Mouse (Mus musculus): ENCODE data around the gene Nelfb. TPM values are rescaled to one million over a fixed set of nuclear protein-coding genes. Genes with fewer than 3 reads are reported as not detected.

Gene Nelfb
- total RNA-seq, 4 experiments from 2014 or later, result 20.8 to 28.3 (median 22.6) TPM

DNA sequence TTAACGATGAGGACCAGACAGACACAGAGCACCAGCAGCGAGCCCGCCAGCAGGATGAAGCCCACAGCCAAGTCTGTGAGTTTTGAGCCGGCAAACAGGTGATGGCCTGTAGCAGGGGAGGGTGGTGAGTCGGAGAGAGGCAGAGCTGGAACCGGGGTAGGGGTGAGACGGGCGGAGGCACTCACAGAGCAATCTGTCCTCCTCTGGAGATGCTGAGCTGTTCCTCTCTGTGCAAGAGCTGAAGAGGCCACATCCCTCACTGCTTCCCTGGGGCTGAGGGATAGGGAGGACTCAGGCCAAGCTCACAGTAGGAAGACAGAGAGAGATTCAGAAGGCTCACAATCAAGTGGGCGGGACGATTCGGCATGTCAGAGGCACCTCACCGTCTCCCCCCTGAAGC is 19.7 kb upstream of the Nelfb start:
- no peak for DNase-seq (ENCODE audit: low spot score in 2 of 2)

GRCm38 (mm10) chr2:25230581-25230980 is 19.3 kb upstream of the Nelfb start:
- DNase-seq (ENCODE audit: low spot score in 2 of 2), result no peak

- no peak for DNase-seq (ENCODE audit: low spot score in 2 of 2)
These were observed 18.3 kb upstream of the Nelfb start for GRCm38 (mm10) chr2:25229582-25229981.

- peak in 1 of 2 experiments; percentile 21 for DNase-seq (ENCODE audit: low spot score in 2 of 2)
These were observed 17.8 kb upstream of the Nelfb start for GRCm38 (mm10) chr2:25228995-25229530.

- DNase-seq (ENCODE audit: low spot score in 2 of 2), result peak; percentile 80 to 87
These were observed 17.2 kb upstream of the Nelfb start for GRCm38 (mm10) chr2:25228431-25228889.

DNA sequence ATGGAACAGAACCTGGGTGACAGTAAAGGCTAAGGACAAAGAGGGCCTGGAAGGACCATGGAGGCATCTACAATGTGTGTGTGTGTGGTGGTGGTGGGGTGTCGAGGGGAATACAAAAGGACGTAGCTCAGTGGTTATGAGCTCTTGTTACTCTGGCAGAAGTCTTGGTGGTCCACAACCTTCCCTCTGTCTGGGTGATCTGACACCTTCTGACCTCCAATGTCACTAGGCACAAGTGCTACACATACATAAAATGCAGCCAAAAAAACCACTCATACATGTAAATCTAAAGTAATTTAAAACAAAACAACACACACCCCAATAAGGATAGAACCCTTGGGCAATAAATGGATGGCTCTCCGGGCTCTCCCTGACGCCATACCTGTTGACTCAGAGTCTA is 16.1 kb upstream of the Nelfb start:
- DNase-seq (ENCODE audit: low spot score in 2 of 2), result no peak

DNA sequence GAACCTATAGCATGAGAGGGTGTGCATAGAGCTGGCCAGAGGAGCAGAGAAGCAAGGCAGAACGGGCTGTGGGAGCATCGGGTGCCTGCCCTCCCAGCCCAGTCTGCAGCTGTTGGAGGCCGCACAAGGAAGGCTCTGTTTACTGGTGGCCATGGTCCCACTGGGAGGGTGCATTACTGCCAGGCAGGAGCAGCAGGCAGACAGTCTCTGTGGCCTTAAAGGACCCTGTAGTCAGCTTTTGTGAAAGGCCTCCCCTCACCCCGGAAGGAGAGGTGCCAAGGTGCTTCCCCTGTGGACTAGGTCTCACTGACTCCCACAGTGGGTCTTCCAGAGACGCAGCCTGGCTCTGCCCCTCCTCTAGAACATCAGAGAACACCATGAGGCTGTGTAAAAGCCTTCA is 15.6 kb upstream of the Nelfb start:
- peak; percentile 45 to 62 for DNase-seq (ENCODE audit: low spot score in 2 of 2)

DNA sequence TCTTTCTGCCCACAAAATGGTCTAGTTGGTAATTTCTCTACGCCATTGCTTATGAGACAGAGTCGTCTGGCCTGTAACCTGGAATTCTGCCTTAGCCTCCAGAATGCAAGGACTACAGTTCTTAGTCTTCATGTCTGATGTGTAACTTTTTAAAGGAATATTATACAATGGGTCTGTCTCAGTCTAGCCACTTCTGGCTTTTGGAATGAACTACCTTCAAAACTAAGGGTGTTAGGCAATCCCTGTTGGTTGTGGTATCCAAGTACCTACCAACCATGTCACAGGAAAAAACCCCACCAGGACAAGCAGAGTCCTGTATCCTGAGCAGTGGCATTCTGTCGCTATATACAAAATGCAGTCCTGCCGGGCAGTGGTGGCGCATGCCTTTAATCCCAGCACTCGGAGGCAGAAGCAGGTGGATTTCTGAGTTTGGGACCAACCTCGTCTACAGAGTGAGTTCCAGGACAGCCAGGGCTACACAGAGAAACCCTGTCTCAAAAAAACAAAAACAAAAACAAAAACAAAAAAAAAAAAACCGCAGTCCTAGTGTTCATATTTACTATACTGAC is 14.6 kb upstream of the Nelfb start:
- no peak for DNase-seq (ENCODE audit: low spot score in 2 of 2)

- peak; percentile 99 for DNase-seq (ENCODE audit: low spot score in 2 of 2)
These were observed 13.8 kb upstream of the Nelfb start for GRCm38 (mm10) chr2:25224766-25225752.

- DNase-seq (ENCODE audit: low spot score in 2 of 2), result no peak
These were observed 13.1 kb upstream of the Nelfb start, which contains the start of gene Tubb4b for GRCm38 (mm10) chr2:25224492-25224765. Gene Tubb4b (minus strand): TSS chr2:25224702.

DNA sequence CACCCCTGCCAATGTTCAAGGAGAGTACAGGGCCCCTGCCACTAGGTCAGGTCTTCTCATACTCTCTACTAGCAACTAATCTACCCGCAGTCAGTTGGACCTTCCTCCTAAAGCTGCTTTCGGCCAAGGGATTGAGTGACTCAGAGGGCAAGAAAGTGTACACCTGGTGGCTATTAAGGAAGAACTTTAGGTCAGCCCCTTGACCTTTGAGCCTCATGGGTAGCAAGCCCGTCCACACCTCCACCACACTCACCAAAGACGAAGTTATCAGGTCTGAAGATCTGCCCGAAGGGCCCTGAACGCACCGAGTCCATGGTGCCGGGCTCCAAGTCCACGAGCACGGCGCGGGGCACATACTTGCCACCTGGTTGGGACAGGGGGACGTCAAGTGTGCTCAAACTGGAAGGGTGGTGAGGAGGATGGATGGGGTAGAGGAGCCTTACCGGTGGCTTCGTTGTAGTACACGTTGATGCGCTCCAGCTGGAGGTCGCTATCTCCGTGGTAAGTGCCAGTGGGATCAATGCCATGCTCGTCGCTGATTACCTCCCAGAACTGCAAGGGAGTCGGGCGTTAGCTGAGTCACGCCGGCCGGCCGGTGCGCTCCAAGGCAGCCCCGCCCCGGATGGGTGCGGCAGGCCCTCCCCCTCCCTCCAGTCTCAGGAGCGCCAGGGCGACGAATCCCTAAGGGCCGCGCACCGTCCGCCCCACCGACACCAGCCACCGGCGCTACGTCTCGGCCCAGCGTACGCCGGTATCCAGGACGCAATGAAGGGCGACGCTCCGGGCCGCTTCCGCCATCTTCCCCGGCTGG is 12.6 kb upstream of the Nelfb start:
- DNase-seq (ENCODE audit: low spot score in 2 of 2), result peak; percentile 80 to 87

DNA sequence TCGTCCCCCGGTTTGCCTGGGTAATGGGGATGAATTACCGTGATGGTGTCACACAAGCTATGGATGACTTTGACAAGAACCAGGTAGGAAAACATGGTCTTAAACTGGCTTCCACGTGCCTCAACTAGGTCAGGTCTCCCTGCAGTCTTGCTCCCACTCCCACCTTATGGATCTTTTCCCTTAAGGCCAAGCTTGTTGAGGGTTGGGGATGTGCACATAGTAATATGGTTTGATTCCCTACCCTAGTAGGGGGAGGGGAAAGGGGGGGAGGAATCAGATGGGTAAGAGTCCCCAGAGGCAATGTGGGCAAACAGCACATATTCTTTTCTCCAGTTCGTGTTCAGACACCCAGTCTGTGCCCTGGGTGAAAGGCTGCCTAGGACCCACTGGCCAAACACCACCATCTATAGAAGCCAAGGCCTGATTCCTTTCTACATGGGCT is 10.1 kb upstream of the Nelfb start:
- no peak for DNase-seq (ENCODE audit: low spot score in 2 of 2)

DNA sequence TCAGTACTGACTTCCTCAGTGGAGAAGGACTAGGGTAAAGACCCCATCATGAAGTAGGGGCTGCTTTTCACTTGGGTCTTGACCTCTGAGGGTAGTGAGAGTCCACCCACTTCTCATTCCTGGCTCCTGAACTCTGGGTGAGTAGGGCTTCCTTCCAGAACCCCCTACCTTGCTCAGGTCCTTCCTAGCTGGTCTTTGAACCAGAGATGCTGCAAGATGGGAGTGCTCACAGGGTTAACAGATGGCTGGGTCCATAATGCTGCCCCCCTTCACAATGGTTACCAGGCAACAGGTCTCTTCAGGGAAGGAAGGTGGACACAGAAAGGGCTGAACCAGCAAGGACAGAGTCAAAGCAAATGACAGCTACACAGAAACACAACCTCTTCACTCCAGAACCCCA is 7.2 kb upstream of the Nelfb start, which contains the start of gene Fam166a:
TSS of gene Fam166a (plus strand) at position 301 of the 400 bp plus-strand sequence.
- DNase-seq (ENCODE audit: low spot score in 2 of 2), result no peak

DNA sequence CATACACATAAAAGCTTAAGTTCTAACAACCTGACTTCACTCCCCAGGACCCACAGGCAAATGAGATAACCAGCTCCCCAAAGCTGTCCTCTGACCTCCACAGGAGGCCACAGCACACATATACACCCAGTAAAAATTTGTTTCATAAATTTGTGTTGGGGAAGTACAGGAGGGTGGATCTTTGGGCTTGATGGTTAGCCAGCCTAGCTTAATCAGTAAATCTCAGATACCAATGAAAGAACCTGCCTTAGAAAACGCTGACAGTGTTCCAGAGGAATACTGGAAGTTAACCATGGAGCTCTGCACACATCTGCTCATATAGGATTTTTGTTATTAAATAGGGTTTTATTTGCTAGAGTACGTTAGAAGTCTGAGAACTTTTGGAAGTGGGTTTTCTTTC is 6.4 kb upstream of the Nelfb start:
- DNase-seq (ENCODE audit: low spot score in 2 of 2), result no peak

DNA sequence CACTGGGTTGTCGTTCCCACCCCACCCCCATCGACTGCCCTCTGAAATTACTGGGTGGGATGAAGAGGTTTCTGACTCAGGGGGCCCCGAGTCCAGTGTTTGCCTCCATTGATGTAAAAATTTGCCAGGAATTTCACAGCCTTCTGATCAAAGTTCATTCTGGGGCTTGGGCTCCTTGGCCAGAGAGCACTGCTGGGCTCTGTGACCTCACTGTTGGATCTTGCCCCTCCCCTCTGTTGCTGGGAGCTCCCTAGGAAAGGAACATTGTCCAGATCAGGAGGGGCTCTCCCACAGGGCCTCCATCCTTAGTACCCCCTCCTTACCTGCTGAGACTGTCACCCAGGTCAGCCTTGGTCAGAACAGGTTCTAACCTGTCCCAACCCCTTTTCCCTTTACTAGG is 3.2 kb upstream of the Nelfb start, which contains the start of gene Stpg3:
TSS of gene Stpg3 (minus strand) at position 194 of the 400 bp plus-strand sequence.
- DNase-seq (ENCODE audit: low spot score in 2 of 2), result no peak

DNA sequence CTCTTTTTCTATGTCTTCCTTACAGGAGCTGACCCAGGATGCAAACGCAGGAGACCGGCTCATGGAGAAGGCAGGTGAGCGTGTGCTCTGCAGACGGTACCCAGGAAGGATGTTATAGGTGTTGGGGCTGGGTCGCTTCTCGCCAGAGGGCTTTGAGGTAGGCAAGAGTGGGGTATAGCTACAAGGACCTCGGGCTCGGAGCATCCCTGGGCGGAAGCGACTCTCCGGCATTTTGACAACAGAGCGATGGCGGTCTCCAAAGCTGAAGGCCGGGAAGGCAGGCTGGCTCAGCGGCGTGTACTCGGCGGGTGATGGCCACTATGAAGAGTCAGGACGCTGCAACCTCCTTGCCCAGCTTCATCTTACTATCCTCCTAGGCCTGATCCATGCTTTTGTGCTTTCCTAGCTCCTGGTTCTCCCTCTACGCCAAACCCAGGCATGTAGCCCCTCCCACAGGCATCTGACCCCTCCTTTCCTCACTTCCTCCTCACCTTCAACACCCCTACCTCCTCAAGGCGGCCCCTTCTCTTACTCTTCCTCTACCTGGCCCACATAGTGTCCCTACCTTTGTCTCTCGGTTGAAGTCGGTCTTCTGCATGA is 2.1 kb upstream of the Nelfb start:
- no peak for DNase-seq (ENCODE audit: low spot score in 2 of 2)

GRCm38 (mm10) chr2:25210686-25211085 is 603 bp downstream of the Nelfb start:
- DNase-seq (ENCODE audit: low spot score in 2 of 2), result no peak

DNA sequence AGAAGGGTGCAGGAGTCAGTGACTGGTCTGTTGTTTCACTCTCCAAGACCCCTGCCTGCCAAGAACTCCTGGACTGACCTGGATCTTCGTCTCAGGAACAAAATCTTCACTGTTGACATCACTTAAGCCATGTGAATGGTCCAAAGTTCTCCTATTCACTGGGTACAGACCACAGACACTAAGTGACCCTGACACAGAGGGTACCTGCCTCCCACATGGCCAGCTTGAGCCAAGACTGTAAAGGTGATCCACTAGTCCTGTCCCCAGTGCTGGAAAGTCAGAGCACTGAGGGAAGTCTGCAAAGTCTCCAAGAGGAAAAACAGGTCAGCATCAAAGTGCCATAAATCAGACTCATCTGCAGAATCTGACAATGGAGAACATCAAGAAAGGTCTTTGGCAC is 3.7 kb downstream of the Nelfb start:
- DNase-seq (ENCODE audit: low spot score in 2 of 2), result no peak

GRCm38 (mm10) chr2:25203631-25204214 is 7.6 kb downstream of the Nelfb start:
- no peak for DNase-seq (ENCODE audit: low spot score in 2 of 2)

- DNase-seq (ENCODE audit: low spot score in 2 of 2), result no peak
These were observed 10.7 kb downstream of the Nelfb start for GRCm38 (mm10) chr2:25200631-25201030.

DNA sequence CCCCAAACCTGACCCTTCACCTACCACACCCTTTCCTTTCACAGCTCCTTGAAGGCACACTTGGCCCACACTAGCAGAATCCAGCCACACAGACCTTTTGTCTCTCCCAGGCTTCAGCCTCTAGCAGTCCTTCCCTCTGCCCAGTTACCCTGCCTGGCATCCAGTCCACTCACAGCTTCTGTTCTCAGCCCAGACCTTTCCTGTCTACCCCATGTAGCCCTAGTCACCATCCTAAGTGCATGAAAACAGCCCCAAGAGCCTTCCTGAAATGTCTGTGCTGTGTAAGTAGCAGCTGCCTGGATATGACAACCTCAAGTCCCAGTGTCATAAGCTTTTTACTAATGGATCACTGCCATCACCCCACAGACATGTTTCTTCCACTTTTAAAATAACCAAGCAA is 13.3 kb downstream of the Nelfb start:
- no peak for DNase-seq (ENCODE audit: low spot score in 2 of 2)
